8 mouse cellular contexts compared by ENCODE assay signal in the genomic region with DNA sequence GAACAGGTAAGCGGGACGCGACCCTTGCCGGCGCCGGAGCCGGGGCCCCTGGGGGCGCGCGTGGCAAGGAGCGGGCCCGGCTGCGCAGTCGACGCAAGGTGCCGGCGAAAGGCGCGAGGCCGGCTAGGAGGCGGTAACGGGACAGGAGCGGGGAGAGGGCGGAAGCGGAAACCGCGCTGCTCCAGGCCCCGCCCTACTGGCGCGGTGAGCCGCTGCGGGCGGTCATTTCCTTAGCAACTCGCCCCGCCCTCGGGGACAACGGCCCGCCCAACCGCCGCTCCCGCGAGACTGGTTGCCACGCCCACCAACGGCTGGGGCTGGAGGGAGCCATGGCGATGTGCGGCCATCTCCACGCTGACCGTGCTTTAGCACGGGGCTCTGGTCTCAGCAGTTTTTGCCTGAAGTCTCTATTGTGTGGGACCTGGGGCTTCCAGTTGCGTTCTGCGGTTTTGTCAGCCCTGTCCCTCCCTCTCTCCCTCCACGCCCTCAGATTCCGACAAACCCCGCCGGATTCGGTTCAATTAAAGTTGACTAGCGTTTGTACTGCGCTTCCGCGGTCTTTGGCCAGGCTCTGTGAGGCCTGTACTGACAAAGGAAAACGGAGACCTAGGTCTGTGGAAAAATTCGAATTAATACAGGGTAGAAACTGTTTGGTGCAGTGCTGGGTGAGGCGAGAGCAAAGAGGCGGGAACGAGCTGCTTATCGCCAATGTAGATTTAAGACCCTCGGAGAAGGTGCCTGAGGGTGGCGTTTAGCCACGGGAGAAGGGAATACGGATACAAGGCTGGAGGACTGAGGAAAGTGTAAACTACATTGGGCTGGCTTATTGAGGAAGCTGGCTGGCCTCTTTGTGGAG. TPM values are rescaled to one million over a fixed set of nuclear protein-coding genes. Genes with fewer than 3 reads are reported as not detected.
DNase-seq lines count a peak whose midpoint lies in the region; ATAC-seq and TF ChIP-seq lines count a peak whose summit lies in the region.

A gene (minus strand): TSS at position 240 of the 856 bp plus-strand sequence.

- peak; percentile 96 for TF ChIP-seq POLR2A in heart, adult 2 months (IDR thresholded peaks at IDR 0.05; ENCODE audit: insufficient read depth, low read depth, low read length)
- TF ChIP-seq POLR2A in limb, embryonic 14.5 days (IDR thresholded peaks at IDR 0.05; ENCODE audit: borderline replicate concordance, extremely low read depth, insufficient read depth, insufficient read length): peak; percentile 98; the same call in 1 of the 2 replicates

- H3K4me1 ChIP-seq in embryonic facial prominence, embryonic 13.5 days: peaks cover 16% of the 10 kb centered on the region
- peaks cover 6% of the 10 kb centered on the region for H3K4me1 ChIP-seq in heart, adult 2 months (ENCODE audit: control insufficient read depth, insufficient read depth, low read length)
- H3K4me1 ChIP-seq in limb, embryonic 14.5 days (ENCODE audit: control insufficient read depth, insufficient read depth, low read length): peaks cover 8% of the 10 kb centered on the region; the same call in 1 of the 2 replicates
- H3K4me1 ChIP-seq in midbrain, postnatal 0 days (ENCODE audit: insufficient read depth, low read length): no peaks in the 10 kb centered on the region

- peak; percentile 96 for DNase-seq in 3134 (ENCODE audit: extremely low read depth, insufficient read length, low spot score)
- DNase-seq in adrenal gland, postnatal 36 days: peak; percentile 99
- peak; percentile 98 to 100 for DNase-seq in heart, adult 2 months
- peak; percentile 97 for DNase-seq in kidney, adult 9 months
- DNase-seq in limb, embryonic 14.5 days (ENCODE audit: low spot score): peak; percentile 98
- peak; percentile 98 for DNase-seq in midbrain, postnatal 0 days (ENCODE audit: low spot score)
- peak; percentile 99 for DNase-seq in spleen, postnatal 14 days (ENCODE audit: low spot score in 2 of 2)

- H3K9ac ChIP-seq in embryonic facial prominence, embryonic 13.5 days: peak within 1 kb of the TSS; percentile 93
- H3K9ac ChIP-seq in heart, adult 2 months (ENCODE audit: low read depth, low read length): peak within 1 kb of the TSS; percentile 94
- H3K9ac ChIP-seq in limb, embryonic 14.5 days (ENCODE audit: low read depth, low read length, severe bottlenecking): peak within 1 kb of the TSS; percentile 71
- H3K9ac ChIP-seq in midbrain, postnatal 0 days (replicated peaks; ENCODE audit: low read length, poor library complexity, severe bottlenecking): peak within 1 kb of the TSS; percentile 90

- peak; percentile 92 for ATAC-seq in embryonic facial prominence, embryonic 13.5 days (ENCODE audit: insufficient number of reproducible peaks, insufficient read depth, low FRiP score, low TSS enrichment, low read depth)
- ATAC-seq in limb, embryonic 14.5 days (ENCODE audit: low FRiP score, low read depth): peak; percentile 95
- peak; percentile 95 for ATAC-seq in midbrain, postnatal 0 days (ENCODE audit: low FRiP score)

- no peaks in the 10 kb centered on the region for H3K36me3 ChIP-seq in embryonic facial prominence, embryonic 13.5 days
- H3K36me3 ChIP-seq in heart, adult 2 months (ENCODE audit: control insufficient read depth, insufficient read depth, low read length): peaks cover 7% of the 10 kb centered on the region
- H3K36me3 ChIP-seq in limb, embryonic 14.5 days (ENCODE audit: control insufficient read depth, insufficient read depth, low read length): 0 out of 2 replicates have a peak, but pooled peaks cover 2% of the 10 kb centered on the region
- no peaks in the 10 kb centered on the region for H3K36me3 ChIP-seq in midbrain, postnatal 0 days (ENCODE audit: insufficient read depth, low read length)

- H3K79me2 ChIP-seq in heart, adult 2 months (replicated peaks; ENCODE audit: control insufficient read depth, insufficient read depth, low read length): peaks cover 4% of the 10 kb centered on the region

- intact Hi-C loops in heart, adult 2 months (cut with DNase I): loop anchor here (1.0 to 5.0 kb wide), 5 partner anchors 18 to 107 kb away; a partner anchor contains a TSS

- H3K4me3 ChIP-seq in embryonic facial prominence, embryonic 13.5 days: peak within 1 kb of the TSS; percentile 99
- peak within 1 kb of the TSS; percentile 98 for H3K4me3 ChIP-seq in heart, adult 2 months
- peak within 1 kb of the TSS; percentile 96 for H3K4me3 ChIP-seq in limb, embryonic 14.5 days (replicated peaks; ENCODE audit: low read length)
- H3K4me3 ChIP-seq in midbrain, postnatal 0 days (ENCODE audit: low read depth, low read length): peak within 1 kb of the TSS; percentile 98

- no peaks in the 10 kb centered on the region for H3K27me3 ChIP-seq in embryonic facial prominence, embryonic 13.5 days
- H3K27me3 ChIP-seq in heart, adult 2 months (ENCODE audit: control insufficient read depth, insufficient read depth, low read length): no peaks in the 10 kb centered on the region
- H3K27me3 ChIP-seq in limb, embryonic 14.5 days (ENCODE audit: control insufficient read depth, insufficient read depth, low read length): no peaks in the 10 kb centered on the region
- no peaks in the 10 kb centered on the region for H3K27me3 ChIP-seq in midbrain, postnatal 0 days (ENCODE audit: insufficient read depth, low read length)

- H3K27ac ChIP-seq in embryonic facial prominence, embryonic 13.5 days: peak within 1 kb of the TSS; percentile 94
- peak within 1 kb of the TSS; percentile 92 for H3K27ac ChIP-seq in heart, adult 2 months
- H3K27ac ChIP-seq in limb, embryonic 14.5 days (replicated peaks; ENCODE audit: low read depth, low read length): peak within 1 kb of the TSS; percentile 89
- peak within 1 kb of the TSS; percentile 96 for H3K27ac ChIP-seq in midbrain, postnatal 0 days (ENCODE audit: low read depth, low read length)

- under 1% methylated on average over 70 of the region's 70 CpGs for WGBS in embryonic facial prominence, embryonic 13.5 days
- under 1% methylated on average over 70 of the region's 70 CpGs for WGBS in heart, adult 2 months
- under 1% methylated on average over 66 of the region's 70 CpGs for WGBS in limb, embryonic 14.5 days
- WGBS in midbrain, postnatal 0 days: under 1% methylated on average over 69 of the region's 70 CpGs

- peak within 1 kb of the TSS; percentile 81 for H3K4me2 ChIP-seq in embryonic facial prominence, embryonic 13.5 days
- H3K4me2 ChIP-seq in limb, embryonic 14.5 days (replicated peaks; ENCODE audit: low read depth, low read length, severe bottlenecking): peak within 1 kb of the TSS; percentile 79
- H3K4me2 ChIP-seq in midbrain, postnatal 0 days (ENCODE audit: low read depth, low read length, poor library complexity, severe bottlenecking): peak within 1 kb of the TSS; percentile 78

- H3K9me3 ChIP-seq in embryonic facial prominence, embryonic 13.5 days: no peaks in the 10 kb centered on the region
- no peaks in the 10 kb centered on the region for H3K9me3 ChIP-seq in limb, embryonic 14.5 days (ENCODE audit: control insufficient read depth, low read length)
- no peaks in the 10 kb centered on the region for H3K9me3 ChIP-seq in midbrain, postnatal 0 days (ENCODE audit: low read length)

- TF ChIP-seq EP300 in heart, adult 2 months (IDR thresholded peaks at IDR 0.05; ENCODE audit: insufficient read depth, low read depth, low read length): no peak

- no peak for TF ChIP-seq CTCF in heart, adult 2 months (IDR thresholded peaks at IDR 0.05)
- TF ChIP-seq CTCF in midbrain, postnatal 0 days (IDR thresholded peaks at IDR 0.05): no peak; the same call in 1 of the 2 replicates

RNA-seq across cellular contexts. Expression of the gene that starts here (rescaled TPM):
- total RNA-seq in adrenal gland, postnatal 36 days (2021): 100 to 1,000 TPM; 105 to 129 TPM
- polyA plus RNA-seq in embryonic facial prominence, embryonic 13.5 days (2015; fragmentation: Nextera tagmentation; extraction: Ambion mirVana): 130 and 139 TPM in 2 replicates
- 10 to 100 TPM; 51.1 to 60.8 TPM for total RNA-seq in heart, adult 2 months (2021)
- 26.6 and 35.1 TPM in 2 replicates for polyA plus RNA-seq in heart, adult 2 months (2012; rRNA removed)
- 91.2 and 118 TPM in 2 replicates for polyA plus RNA-seq in limb, embryonic 14.5 days (2012; rRNA removed)
- polyA plus RNA-seq in limb, embryonic 14.5 days (2014; fragmentation: Nextera tagmentation; extraction: Ambion mirVana): 98.8 and 111 TPM in 2 replicates
- 87.0 and 95.6 TPM in 2 replicates for total RNA-seq in midbrain, postnatal 0 days (2014; rRNA removed)
- polyA plus RNA-seq in midbrain, postnatal 0 days (2015; fragmentation: Nextera tagmentation; extraction: Ambion mirVana): 170 and 183 TPM in 2 replicates

Comparison
In these comparisons a context has a peak if more than half of its experiments do, and no peak if none do; other contexts are left out.
1. Peak in every context shown above with its lines: DNase-seq, ATAC-seq, H3K4me3 ChIP-seq and H3K27ac ChIP-seq.